Mouse (Mus musculus) small intestine, adult 2 months (tissue): Measurements from ENCODE around the gene Fgfrl1.

Experiments
- CTCF ChIP-seq: fragments of 200-500 bp; IDR thresholded peaks from 2 replicates; pipeline ENCODE4 v1.5.1; 2012; ENCODE audit warnings: low read depth, mild to moderate bottlenecking, control low read depth, inconsistent platforms, low read length, moderate library complexity, mixed read lengths; ENCODE audit not compliant: insufficient replicate concordance, insufficient read length; ENCODE audit errors: extremely low read depth
- POLR2A ChIP-seq: fragments of 200-500 bp; IDR thresholded peaks from 2 replicates; pipeline ENCODE4 v1.6.1; 2012; ENCODE audit warnings: low read depth, mild to moderate bottlenecking, control low read depth, inconsistent platforms, low read length, moderate library complexity

- TF ChIP-seq CTCF (no peak), POLR2A (no peak)
These were observed 21.5 kb downstream of the Fgfrl1 start for GRCm38 (mm10) chr5:108713691-108714090.
